Mouse (Mus musculus) testis, postnatal 14 days (tissue): ENCODE measurements around the gene Cpsf4l.
"Not testable (repeated sequence)": the region's sequence is repeated elsewhere in the genome, so short reads cannot be mapped to it uniquely, and the experiment has no call there.

Experiments used
- DNase-seq: peaks from one replicate; pipeline ENCODE4 v3.0.0; 2021; ENCODE audit warnings: low spot score

Cpsf4l gene

GRCm38 (mm10) chr11:113666205-113666604 is 43.6 kb downstream of the Cpsf4l start:
- DNase-seq = no peak

GRCm38 (mm10) chr11:113664279-113664678 is 45.5 kb downstream of the Cpsf4l start:
- DNase-seq = no peak

- no peak for DNase-seq
Observed at GRCm38 (mm10) chr11:113661835-113662351, 47.9 kb downstream of the Cpsf4l start.

GRCm38 (mm10) chr11:113660940-113661339 is 48.9 kb downstream of the Cpsf4l start:
- no peak for DNase-seq

- DNase-seq = not testable (repeated sequence)
Observed at GRCm38 (mm10) chr11:113660213-113660612, 49.6 kb downstream of the Cpsf4l start.

- DNase-seq = no peak
Observed at GRCm38 (mm10) chr11:113658763-113659162, 51.1 kb downstream of the Cpsf4l start.

- DNase-seq = no peak
Observed at GRCm38 (mm10) chr11:113658319-113658718, 51.5 kb downstream of the Cpsf4l start.

- DNase-seq = no peak
Observed at GRCm38 (mm10) chr11:113657221-113657620, 52.6 kb downstream of the Cpsf4l start.

- no peak for DNase-seq
Observed at GRCm38 (mm10) chr11:113656511-113656932, 53.3 kb downstream of the Cpsf4l start.

GRCm38 (mm10) chr11:113654561-113655270 is 55.1 kb downstream of the Cpsf4l start:
- DNase-seq = no peak

- DNase-seq = no peak
Observed at GRCm38 (mm10) chr11:113654105-113654504, 55.7 kb downstream of the Cpsf4l start.

GRCm38 (mm10) chr11:113652516-113652915 is 57.3 kb downstream of the Cpsf4l start:
- no peak for DNase-seq

GRCm38 (mm10) chr11:113651907-113652273 is 57.9 kb downstream of the Cpsf4l start:
- peak; percentile 69 for DNase-seq

GRCm38 (mm10) chr11:113651206-113651906 is 58.5 kb downstream of the Cpsf4l start:
- DNase-seq = no peak

- DNase-seq = peak; percentile 66
Observed at GRCm38 (mm10) chr11:113649353-113650210, 60.2 kb downstream of the Cpsf4l start, which contains the start of gene Slc39a11. TSS of gene Slc39a11 (minus strand) at chr11:113650079.

- DNase-seq = no peak
Observed at GRCm38 (mm10) chr11:113648690-113649352, 61.0 kb downstream of the Cpsf4l start, which contains the start of gene Cog1. TSS of gene Cog1 (plus strand) at chr11:113649169.
